Mouse (Mus musculus): ENCODE measurements around the gene Rtraf. TPM values are rescaled to one million over a fixed set of nuclear protein-coding genes. Genes with fewer than 3 reads are reported as not detected.
"Not testable (repeated sequence)": the region's sequence is repeated elsewhere in the genome, so short reads cannot be mapped to it uniquely, and the experiment has no call there.

Rtraf gene
- 256 and 277 TPM in 2 replicates for polyA plus RNA-seq (2016; fragmentation: Nextera tagmentation; extraction: Ambion mirVana)

GRCm38 (mm10) chr14:19823321-19824142 is at the start of gene Rtraf:
Gene Rtraf (minus strand): TSS chr14:19823824.
- H3K4me1 ChIP-seq: peaks cover 32% of the 10 kb centered on the region
- under 1% methylated on average over 80 of the region's 80 CpGs for WGBS
- H3K36me3 ChIP-seq (replicated peaks): peaks cover 25% of the 10 kb centered on the region
- peak within 1 kb of the TSS; percentile 95 for H3K27ac ChIP-seq
- peak; percentile 96 for ATAC-seq (ENCODE audit: low FRiP score)
- H3K27me3 ChIP-seq: peaks cover 3% of the 10 kb centered on the region; the same call in 1 of the 2 replicates
- H3K4me2 ChIP-seq: peak within 1 kb of the TSS; percentile 80
- H3K9ac ChIP-seq: peak within 1 kb of the TSS; percentile 94
- H3K9me3 ChIP-seq: 0 out of 2 replicates have a peak, but pooled peaks cover 3% of the 10 kb centered on the region
- peak within 1 kb of the TSS; percentile 94 for H3K4me3 ChIP-seq (replicated peaks)

DNA sequence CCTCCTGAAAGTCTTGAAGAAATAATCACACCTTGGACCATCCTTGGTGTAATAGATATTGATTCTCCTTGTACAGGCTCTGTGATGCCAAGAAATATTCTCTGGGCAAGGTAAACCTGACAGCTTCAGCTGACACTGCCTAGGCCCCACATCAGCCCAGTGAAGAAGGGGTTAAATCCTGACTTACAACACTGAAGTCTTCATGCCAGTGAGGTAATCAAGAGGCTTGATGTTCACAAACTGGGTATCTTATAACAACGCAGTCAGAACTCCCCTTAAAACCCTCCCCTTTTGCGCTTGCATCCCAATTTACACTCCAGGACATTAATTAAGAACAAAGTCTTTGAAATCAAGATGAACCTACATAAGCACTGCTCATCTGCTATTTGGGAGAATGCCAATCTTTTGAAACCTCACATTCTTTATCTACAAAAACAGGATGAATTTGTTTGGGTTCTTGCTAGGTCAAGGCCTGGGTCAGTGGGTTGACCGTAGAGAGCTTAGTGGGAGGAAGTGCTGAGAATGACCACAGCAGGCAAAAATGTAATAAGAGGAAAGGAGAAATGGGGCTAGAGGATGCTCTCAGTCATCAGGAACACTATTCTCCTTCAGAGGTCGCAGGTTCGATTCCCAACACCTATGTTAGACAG is 43.8 kb upstream of the Rtraf start:
- H3K4me1 ChIP-seq: peaks cover 9% of the 10 kb centered on the region
- no peak for ATAC-seq (ENCODE audit: low FRiP score)
- no peak overlapping the region for H3K9ac ChIP-seq
- no peak overlapping the region for H3K4me2 ChIP-seq
- H3K9me3 ChIP-seq: no peaks in the 10 kb centered on the region
- peaks cover 4% of the 10 kb centered on the region; the same call in 1 of the 2 replicates for H3K36me3 ChIP-seq (replicated peaks)
- H3K27me3 ChIP-seq: no peaks in the 10 kb centered on the region
- H3K27ac ChIP-seq: no peak overlapping the region
- no peak overlapping the region for H3K4me3 ChIP-seq (replicated peaks)
- 75% methylated on average over 5 of the region's 5 CpGs for WGBS

DNA sequence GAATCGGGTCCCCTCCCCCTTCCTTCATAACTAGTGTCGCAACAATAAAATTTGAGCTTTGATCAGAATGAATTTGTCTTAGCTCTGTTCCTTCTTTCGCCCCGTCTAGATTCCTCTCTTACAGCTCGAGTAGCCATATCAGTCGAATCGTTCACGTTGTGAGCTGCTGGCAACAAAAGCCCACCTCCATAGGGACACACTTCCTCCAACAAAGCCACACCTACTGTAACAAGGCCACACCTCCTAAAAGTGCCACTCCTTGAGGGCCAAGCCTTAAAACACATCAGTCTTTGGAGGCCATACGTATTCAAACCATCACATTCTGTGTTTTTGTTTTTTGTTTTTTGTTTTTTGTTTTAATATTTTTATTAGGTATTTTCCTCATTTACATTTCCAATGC is 41.5 kb upstream of the Rtraf start:
- not testable (repeated sequence) for H3K4me1 ChIP-seq; H3K9me3 ChIP-seq; ATAC-seq (ENCODE audit: low FRiP score); H3K9ac ChIP-seq; H3K27ac ChIP-seq; H3K4me2 ChIP-seq; H3K36me3 ChIP-seq (replicated peaks); H3K27me3 ChIP-seq; H3K4me3 ChIP-seq (replicated peaks)
- 91% methylated on average over 9 of the region's 9 CpGs for WGBS

- H3K4me3 ChIP-seq (replicated peaks): no peak overlapping the region
- H3K4me1 ChIP-seq: no peaks in the 10 kb centered on the region
- no peak for ATAC-seq (ENCODE audit: low FRiP score)
- H3K9me3 ChIP-seq: no peaks in the 10 kb centered on the region
- H3K36me3 ChIP-seq (replicated peaks): no peaks in the 10 kb centered on the region
- no peak overlapping the region for H3K27ac ChIP-seq
- no peak overlapping the region for H3K9ac ChIP-seq
- H3K4me2 ChIP-seq: no peak overlapping the region
- no peaks in the 10 kb centered on the region for H3K27me3 ChIP-seq
- WGBS: 87% methylated on average over 8 of the region's 8 CpGs
Observed at GRCm38 (mm10) chr14:19861311-19862080, 37.9 kb upstream of the Rtraf start.

GRCm38 (mm10) chr14:19860281-19860680 is 36.7 kb upstream of the Rtraf start:
- H3K27me3 ChIP-seq: no peaks in the 10 kb centered on the region
- no peaks in the 10 kb centered on the region for H3K4me1 ChIP-seq
- H3K4me2 ChIP-seq: no peak overlapping the region
- H3K36me3 ChIP-seq (replicated peaks): no peaks in the 10 kb centered on the region
- ATAC-seq (ENCODE audit: low FRiP score): no peak
- no peak overlapping the region for H3K9ac ChIP-seq
- H3K9me3 ChIP-seq: no peaks in the 10 kb centered on the region
- no peak overlapping the region for H3K27ac ChIP-seq
- H3K4me3 ChIP-seq (replicated peaks): no peak overlapping the region
- WGBS: 92% methylated on average over 4 of the region's 4 CpGs

DNA sequence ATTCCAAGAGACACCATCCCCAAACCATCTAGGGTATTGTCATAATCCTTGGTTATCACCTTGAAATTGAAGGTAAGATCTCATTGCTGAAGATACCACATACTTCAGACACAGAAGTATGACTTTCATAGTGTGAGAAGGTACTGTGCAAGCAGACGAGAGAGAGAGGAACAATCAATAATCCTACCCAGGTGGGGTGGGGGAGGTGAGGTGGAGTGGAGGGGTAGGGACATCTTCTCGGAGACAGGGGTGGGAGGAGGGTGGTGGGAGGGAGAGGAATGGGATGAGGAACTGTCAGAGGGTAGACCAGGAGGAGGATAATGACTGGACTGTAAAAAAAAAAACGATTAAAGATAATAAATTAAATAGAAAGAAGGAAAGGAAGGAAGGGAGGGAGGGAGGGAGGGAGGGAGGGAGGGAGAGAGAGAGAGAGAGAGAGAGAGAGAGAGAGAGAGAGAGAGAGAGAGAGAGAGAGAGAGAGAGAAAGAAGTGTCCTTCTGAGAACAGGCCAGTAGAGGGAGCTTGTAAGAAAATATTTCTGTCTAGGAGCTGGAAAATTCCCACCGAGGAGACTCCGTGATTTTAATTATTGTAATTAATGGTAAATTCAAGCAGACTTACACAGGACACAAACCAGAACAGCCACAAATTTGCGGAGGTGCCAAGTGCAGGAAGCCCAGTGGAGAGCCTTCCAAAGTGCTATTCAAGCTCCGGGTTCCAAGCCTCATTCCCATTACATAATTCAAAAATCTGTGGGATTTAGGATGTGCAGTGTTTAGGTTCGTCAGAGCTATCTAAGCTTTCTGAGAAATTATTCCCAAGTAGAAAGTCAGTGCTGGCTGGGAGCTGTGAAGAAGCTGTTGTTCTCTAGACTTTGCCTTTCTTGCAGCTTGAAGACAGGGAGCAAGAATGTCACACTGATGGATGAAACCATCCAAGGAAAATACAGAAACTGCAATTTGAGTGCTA is 35.5 kb upstream of the Rtraf start:
- Histone ChIP-seq H3K4me1 (no peaks in the 10 kb centered on the region), H3K27ac (no peak overlapping the region), H3K27me3 (no peaks in the 10 kb centered on the region), H3K9ac (no peak overlapping the region), H3K4me2 (no peak overlapping the region), H3K4me3 (replicated peaks) (no peak overlapping the region), H3K36me3 (replicated peaks) (no peaks in the 10 kb centered on the region), H3K9me3 (no peaks in the 10 kb centered on the region)
- 49% methylated on average over 8 of the region's 8 CpGs for WGBS
- ATAC-seq (ENCODE audit: low FRiP score): no peak

- no peak overlapping the region for H3K27ac ChIP-seq
- no peak overlapping the region for H3K4me2 ChIP-seq
- no peaks in the 10 kb centered on the region for H3K36me3 ChIP-seq (replicated peaks)
- ATAC-seq (ENCODE audit: low FRiP score): 0 out of 2 replicates have a peak, but pooled peaks have one; percentile 30
- no peaks in the 10 kb centered on the region for H3K27me3 ChIP-seq
- 71% methylated on average over 2 of the region's 2 CpGs for WGBS
- no peaks in the 10 kb centered on the region for H3K4me1 ChIP-seq
- H3K9me3 ChIP-seq: no peaks in the 10 kb centered on the region
- H3K9ac ChIP-seq: no peak overlapping the region
- H3K4me3 ChIP-seq (replicated peaks): no peak overlapping the region
Observed at GRCm38 (mm10) chr14:19858279-19858678, 34.7 kb upstream of the Rtraf start.

- 57% methylated on average over 3 of the region's 3 CpGs for WGBS
- Histone ChIP-seq H3K4me3 (replicated peaks) (no peak overlapping the region), H3K9ac (no peak overlapping the region), H3K4me2 (no peak overlapping the region), H3K27ac (no peak overlapping the region), H3K27me3 (no peaks in the 10 kb centered on the region), H3K9me3 (no peaks in the 10 kb centered on the region), H3K36me3 (replicated peaks) (no peaks in the 10 kb centered on the region), H3K4me1 (no peaks in the 10 kb centered on the region)
- ATAC-seq (ENCODE audit: low FRiP score): no peak
Observed at GRCm38 (mm10) chr14:19853471-19853870, 29.8 kb upstream of the Rtraf start.

GRCm38 (mm10) chr14:19839600-19840332 is 16.1 kb upstream of the Rtraf start:
- WGBS: 26% methylated on average over 15 of the region's 15 CpGs
- Histone ChIP-seq H3K4me2 (peak overlapping the region; percentile 49), H3K4me3 (replicated peaks) (peak overlapping the region; percentile 19; the same call in 1 of the 2 replicates), H3K27me3 (no peaks in the 10 kb centered on the region), H3K9me3 (no peaks in the 10 kb centered on the region), H3K4me1 (0 out of 2 replicates have a peak, but pooled peaks cover 5% of the 10 kb centered on the region), H3K9ac (peak overlapping the region; percentile 33; the same call in 1 of the 2 replicates), H3K27ac (no peak overlapping the region), H3K36me3 (replicated peaks) (no peaks in the 10 kb centered on the region)
- ATAC-seq (ENCODE audit: low FRiP score): peak; percentile 75

DNA sequence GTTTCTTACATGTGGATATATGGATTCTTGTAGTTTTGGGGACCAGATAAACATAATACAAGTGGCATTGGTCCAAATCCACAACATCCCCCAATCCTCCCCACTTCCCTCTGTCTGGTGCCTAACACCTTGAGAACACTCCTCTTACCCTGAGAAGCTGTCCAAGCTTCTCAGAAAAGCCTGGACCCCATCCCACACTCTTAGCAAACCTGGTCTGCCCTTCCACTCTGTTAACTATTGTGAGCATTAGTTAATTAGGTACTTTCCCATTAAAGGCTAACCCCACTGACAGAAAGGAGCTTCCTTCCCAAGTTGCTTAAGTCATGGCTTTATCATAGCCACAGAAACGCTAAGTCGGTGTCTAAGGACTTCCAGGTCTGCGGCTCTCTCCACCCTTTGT is 12.7 kb upstream of the Rtraf start:
- Histone ChIP-seq H3K9me3 (no peaks in the 10 kb centered on the region), H3K27me3 (no peaks in the 10 kb centered on the region), H3K36me3 (replicated peaks) (no peaks in the 10 kb centered on the region), H3K9ac (no peak overlapping the region), H3K4me3 (replicated peaks) (no peak overlapping the region), H3K4me1 (0 out of 2 replicates have a peak, but pooled peaks cover 5% of the 10 kb centered on the region), H3K27ac (0 out of 2 replicates have a peak overlapping the region, but pooled peaks have one; percentile 42), H3K4me2 (no peak overlapping the region)
- 77% methylated on average over 3 of the region's 3 CpGs for WGBS
- ATAC-seq (ENCODE audit: low FRiP score): no peak

GRCm38 (mm10) chr14:19825481-19825880 is 1.9 kb upstream of the Rtraf start:
- 0 out of 2 replicates have a peak, but pooled peaks cover 3% of the 10 kb centered on the region for H3K9me3 ChIP-seq
- peaks cover 3% of the 10 kb centered on the region; the same call in 1 of the 2 replicates for H3K27me3 ChIP-seq
- ATAC-seq (ENCODE audit: low FRiP score): peak; percentile 74
- H3K27ac ChIP-seq: peak overlapping the region; percentile 95
- no peak overlapping the region for H3K4me3 ChIP-seq (replicated peaks)
- H3K36me3 ChIP-seq (replicated peaks): peaks cover 12% of the 10 kb centered on the region
- H3K4me1 ChIP-seq: peaks cover 32% of the 10 kb centered on the region
- whole genome bisulfite sequencing: 15% methylated on average over 11 of the region's 11 CpGs
- H3K9ac ChIP-seq: no peak overlapping the region
- peak overlapping the region; percentile 34 for H3K4me2 ChIP-seq
